Mouse (Mus musculus): ENCODE measurements at regions not wholly inside any gene's neighbourhood (a gene's known extent, or its start where the extent isn't known, plus 50 kb on each side); places are given as distances from the start of the nearest gene placed in this dataset.
"Not testable (repeated sequence)": the region's sequence is repeated elsewhere in the genome, so short reads cannot be mapped to it uniquely, and the experiment has no call there.

GRCm38 (mm10) chr7:70253275-70253674, 113.3 kb downstream of the Nr2f2 start:
- Histone ChIP-seq H3K27me3 (ENCODE audit: insufficient read depth, low read length) (no peaks in the 10 kb centered on the region), H3K36me3 (ENCODE audit: insufficient read depth, low read length) (no peaks in the 10 kb centered on the region), H3K4me1 (ENCODE audit: insufficient read depth, low read length) (no peaks in the 10 kb centered on the region), H3K4me2 (ENCODE audit: low read depth, low read length) (no peak overlapping the region), H3K9ac (replicated peaks; ENCODE audit: low read length) (no peak overlapping the region), H3K9me3 (ENCODE audit: low read length) (no peaks in the 10 kb centered on the region), H3K27ac (no peak overlapping the region), H3K4me3 (ENCODE audit: low read length) (no peak overlapping the region)
- no peak for TF ChIP-seq CTCF (IDR thresholded peaks at IDR 0.05; ENCODE audit: low read depth)
- no peak for DNase-seq (ENCODE audit: low spot score)
- WGBS = 82% methylated on average over 4 of the region's 4 CpGs
- no peak for ATAC-seq

GRCm38 (mm10) chr7:70239059-70239458, 127.5 kb downstream of the Nr2f2 start:
- not testable (repeated sequence) for H3K4me3 ChIP-seq (ENCODE audit: low read length); H3K4me2 ChIP-seq (ENCODE audit: low read depth, low read length); DNase-seq (ENCODE audit: low spot score); H3K4me1 ChIP-seq (ENCODE audit: insufficient read depth, low read length); ATAC-seq; H3K9me3 ChIP-seq (ENCODE audit: low read length); H3K36me3 ChIP-seq (ENCODE audit: insufficient read depth, low read length); H3K27ac ChIP-seq; H3K27me3 ChIP-seq (ENCODE audit: insufficient read depth, low read length); H3K9ac ChIP-seq (replicated peaks; ENCODE audit: low read length)
- WGBS = 89% methylated on average over 9 of the region's 9 CpGs

GRCm38 (mm10) chr7:70219310-70219709, 147.2 kb downstream of the Nr2f2 start:
- WGBS = 93% methylated on average over 6 of the region's 6 CpGs
- no peak overlapping the region for H3K4me3 ChIP-seq (ENCODE audit: low read length)
- H3K36me3 ChIP-seq (ENCODE audit: insufficient read depth, low read length) = no peaks in the 10 kb centered on the region
- no peaks in the 10 kb centered on the region for H3K27me3 ChIP-seq (ENCODE audit: insufficient read depth, low read length)
- H3K4me2 ChIP-seq (ENCODE audit: low read depth, low read length) = no peak overlapping the region
- H3K9ac ChIP-seq (replicated peaks; ENCODE audit: low read length) = no peak overlapping the region
- no peaks in the 10 kb centered on the region for H3K4me1 ChIP-seq (ENCODE audit: insufficient read depth, low read length)
- ATAC-seq (no peak), DNase-seq (ENCODE audit: low spot score) (no peak)
- no peak overlapping the region for H3K27ac ChIP-seq
- no peaks in the 10 kb centered on the region for H3K9me3 ChIP-seq (ENCODE audit: low read length)
- no peak for TF ChIP-seq CTCF (IDR thresholded peaks at IDR 0.05; ENCODE audit: low read depth)

GRCm38 (mm10) chr7:70217137-70217536, 149.4 kb downstream of the Nr2f2 start:
- no peaks in the 10 kb centered on the region for H3K27me3 ChIP-seq (ENCODE audit: insufficient read depth, low read length)
- ATAC-seq (no peak), DNase-seq (ENCODE audit: low spot score) (no peak)
- no peaks in the 10 kb centered on the region for H3K36me3 ChIP-seq (ENCODE audit: insufficient read depth, low read length)
- no peak overlapping the region for H3K4me3 ChIP-seq (ENCODE audit: low read length)
- 90% methylated on average over 2 of the region's 2 CpGs for WGBS
- TF ChIP-seq CTCF (IDR thresholded peaks at IDR 0.05; ENCODE audit: low read depth) = no peak
- no peak overlapping the region for H3K9ac ChIP-seq (replicated peaks; ENCODE audit: low read length)
- H3K4me2 ChIP-seq (ENCODE audit: low read depth, low read length) = no peak overlapping the region
- no peaks in the 10 kb centered on the region for H3K4me1 ChIP-seq (ENCODE audit: insufficient read depth, low read length)
- H3K9me3 ChIP-seq (ENCODE audit: low read length) = no peaks in the 10 kb centered on the region
- no peak overlapping the region for H3K27ac ChIP-seq

- WGBS = 80% methylated on average over 4 of the region's 4 CpGs
- Histone ChIP-seq H3K9ac (replicated peaks; ENCODE audit: low read length) (no peak overlapping the region), H3K27ac (no peak overlapping the region), H3K4me1 (ENCODE audit: insufficient read depth, low read length) (no peaks in the 10 kb centered on the region), H3K36me3 (ENCODE audit: insufficient read depth, low read length) (no peaks in the 10 kb centered on the region), H3K9me3 (ENCODE audit: low read length) (no peaks in the 10 kb centered on the region), H3K27me3 (ENCODE audit: insufficient read depth, low read length) (no peaks in the 10 kb centered on the region), H3K4me2 (ENCODE audit: low read depth, low read length) (no peak overlapping the region), H3K4me3 (ENCODE audit: low read length) (no peak overlapping the region)
- no peak for ATAC-seq
- no peak for TF ChIP-seq CTCF (IDR thresholded peaks at IDR 0.05; ENCODE audit: low read depth)
- no peak for DNase-seq (ENCODE audit: low spot score)
Measured at GRCm38 (mm10) chr7:70213970-70214520, 152.5 kb downstream of the Nr2f2 start.

DNA sequence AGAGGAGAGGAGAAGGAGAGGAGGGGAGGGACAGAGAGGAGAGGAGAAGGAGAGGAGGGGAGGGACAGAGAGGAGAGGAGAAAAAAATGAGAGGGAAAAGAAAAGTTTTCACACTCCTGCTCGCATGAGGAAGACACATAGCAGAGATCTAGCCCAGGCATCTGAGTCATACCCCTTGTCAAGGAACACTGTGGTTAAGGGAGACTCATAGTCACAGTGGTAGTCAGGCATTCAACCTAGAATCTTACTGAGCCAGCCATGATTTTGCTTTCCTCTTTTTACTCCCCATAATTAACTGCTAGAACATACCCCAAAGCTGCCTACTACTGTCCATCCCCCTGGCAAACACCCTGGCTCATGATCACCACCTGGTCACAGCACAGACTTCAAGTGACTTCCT, 160.6 kb downstream of the Nr2f2 start:
- H3K4me2 ChIP-seq (ENCODE audit: low read depth, low read length) = no peak overlapping the region
- H3K27ac ChIP-seq = no peak overlapping the region
- H3K4me1 ChIP-seq (ENCODE audit: insufficient read depth, low read length) = no peaks in the 10 kb centered on the region
- ATAC-seq (no peak), DNase-seq (ENCODE audit: low spot score) (no peak)
- WGBS = 84% methylated on average over 1 of the region's 1 CpGs
- no peaks in the 10 kb centered on the region for H3K36me3 ChIP-seq (ENCODE audit: insufficient read depth, low read length)
- no peak overlapping the region for H3K4me3 ChIP-seq (ENCODE audit: low read length)
- H3K27me3 ChIP-seq (ENCODE audit: insufficient read depth, low read length) = no peaks in the 10 kb centered on the region
- no peak overlapping the region for H3K9ac ChIP-seq (replicated peaks; ENCODE audit: low read length)
- TF ChIP-seq CTCF (IDR thresholded peaks at IDR 0.05; ENCODE audit: low read depth) = no peak
- H3K9me3 ChIP-seq (ENCODE audit: low read length) = no peaks in the 10 kb centered on the region

GRCm38 (mm10) chr7:70200188-70200587, 166.3 kb downstream of the Nr2f2 start:
- no peak for ATAC-seq
- 91% methylated on average over 4 of the region's 4 CpGs for WGBS

More at GRCm38 (mm10) chr7:70200188-70200587, 166.3 kb downstream of the Nr2f2 start:
- TF ChIP-seq CTCF (IDR thresholded peaks at IDR 0.05; ENCODE audit: low read depth) = no peak
- no peak for DNase-seq (ENCODE audit: low spot score)
- no peaks in the 10 kb centered on the region for H3K9me3 ChIP-seq (ENCODE audit: low read length)
- no peaks in the 10 kb centered on the region for H3K4me1 ChIP-seq (ENCODE audit: insufficient read depth, low read length)
- H3K9ac ChIP-seq (replicated peaks; ENCODE audit: low read length) = no peak overlapping the region
- H3K27ac ChIP-seq = no peak overlapping the region
- H3K4me3 ChIP-seq (ENCODE audit: low read length) = no peak overlapping the region
- H3K4me2 ChIP-seq (ENCODE audit: low read depth, low read length) = no peak overlapping the region
- H3K27me3 ChIP-seq (ENCODE audit: insufficient read depth, low read length) = no peaks in the 10 kb centered on the region
- no peaks in the 10 kb centered on the region for H3K36me3 ChIP-seq (ENCODE audit: insufficient read depth, low read length)

All from hindbrain, postnatal 0 days (tissue).